Mouse (Mus musculus): ENCODE data around the gene 1810037I17Rik. TPM values are rescaled to one million over a fixed set of nuclear protein-coding genes. Genes with fewer than 3 reads are reported as not detected.
A peak's percentile ranks its signal among the peaks of the same experiment; 100 is the strongest.

The 1810037I17Rik gene
- 95.0 and 110 TPM in 2 replicates for polyA plus RNA-seq (2015; fragmentation: Nextera tagmentation; extraction: Ambion mirVana)

DNA sequence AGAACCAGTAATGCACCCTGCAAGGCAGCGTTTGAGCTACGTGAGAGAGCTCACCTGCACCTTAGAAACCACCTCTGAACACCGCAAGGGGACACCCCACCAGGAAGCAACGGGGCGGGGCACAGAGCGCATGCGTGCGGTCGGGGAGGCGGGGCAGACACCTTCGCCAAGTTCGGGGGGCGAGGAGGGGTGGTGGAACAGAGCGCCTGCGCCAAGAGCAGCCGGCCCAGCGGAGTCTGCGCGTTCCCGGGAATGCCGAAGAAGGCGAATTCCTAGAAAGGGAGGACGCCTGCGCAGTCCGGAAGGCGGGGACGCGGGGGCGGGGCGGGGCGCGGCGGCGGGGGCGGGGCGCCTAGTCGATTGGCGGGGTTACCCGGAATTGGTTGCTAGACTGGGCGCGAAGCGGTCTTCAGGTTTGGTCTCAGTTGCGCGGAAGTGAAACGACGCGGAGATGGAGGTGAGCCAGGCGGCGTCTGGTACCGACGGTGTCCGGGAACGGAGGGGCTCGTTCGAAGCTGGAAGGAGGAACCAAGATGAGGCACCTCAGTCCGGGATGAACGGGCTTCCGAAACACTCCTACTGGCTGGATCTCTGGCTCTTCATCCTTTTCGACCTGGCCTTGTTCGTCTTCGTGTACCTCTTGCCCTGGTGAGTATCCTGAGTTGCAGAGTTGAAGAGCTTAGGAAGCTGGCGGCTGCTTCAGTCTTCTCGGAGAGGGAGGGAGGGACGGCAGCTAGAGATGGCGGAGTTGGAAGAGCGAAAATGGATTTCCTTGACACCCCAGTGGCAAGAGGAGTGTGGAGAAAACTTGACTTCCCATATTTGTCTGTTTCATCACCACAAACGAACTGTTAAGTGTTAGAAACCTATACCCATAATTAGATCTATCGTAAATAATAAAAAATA lies at the start of gene 1810037I17Rik:
TSS of gene 1810037I17Rik (plus strand) at position 195 of the 906 bp plus-strand sequence.
- Histone ChIP-seq H3K4me1 (ENCODE audit: control insufficient read depth, insufficient read depth, low read length) (peaks cover 14% of the 10 kb centered on the region), H3K4me3 (ENCODE audit: low read length) (peak within 1 kb of the TSS; percentile 77), H3K9me3 (replicated peaks; ENCODE audit: control insufficient read depth, low read length) (no peaks in the 10 kb centered on the region), H3K27me3 (ENCODE audit: control insufficient read depth, insufficient read depth, low read length) (no peaks in the 10 kb centered on the region), H3K27ac (ENCODE audit: low read length) (peak within 1 kb of the TSS; percentile 87), H3K36me3 (ENCODE audit: control insufficient read depth, insufficient read depth) (no peaks in the 10 kb centered on the region; the same call in 1 of the 2 replicates), H3K4me2 (ENCODE audit: low read depth, low read length) (peak within 1 kb of the TSS; percentile 85), H3K9ac (ENCODE audit: low read length) (peak within 1 kb of the TSS; percentile 83)
- WGBS: under 1% methylated on average over 67 of the region's 68 CpGs
- peak; percentile 99 for ATAC-seq (replicated peaks; ENCODE audit: extremely low read depth, insufficient read depth, low FRiP score)

DNA sequence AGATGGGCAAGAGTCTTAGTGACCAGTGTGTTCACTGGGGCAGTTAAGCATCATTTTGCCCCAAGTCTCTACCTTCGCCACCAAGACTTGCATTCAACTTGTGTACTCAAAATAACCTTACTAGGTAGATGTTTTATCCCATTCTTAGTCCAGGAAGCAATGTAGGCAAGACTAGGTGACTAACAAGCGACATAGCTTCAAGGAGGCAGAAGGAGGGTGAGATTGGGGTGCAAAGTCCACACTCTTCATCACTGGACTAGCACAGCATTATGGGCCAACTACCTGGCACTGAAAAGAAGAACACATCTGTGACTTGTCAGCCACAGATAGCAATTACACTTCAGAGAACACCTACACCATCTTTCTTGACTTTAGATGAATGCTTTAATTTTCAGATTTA lies 47.1 kb upstream of the 1810037I17Rik start:
- H3K36me3 ChIP-seq (ENCODE audit: control insufficient read depth, insufficient read depth): no peaks in the 10 kb centered on the region
- no peak overlapping the region for H3K9ac ChIP-seq (ENCODE audit: low read length)
- no peak for ATAC-seq (replicated peaks; ENCODE audit: extremely low read depth, insufficient read depth, low FRiP score)
- no peaks in the 10 kb centered on the region for H3K9me3 ChIP-seq (replicated peaks; ENCODE audit: control insufficient read depth, low read length)
- no peaks in the 10 kb centered on the region for H3K4me1 ChIP-seq (ENCODE audit: control insufficient read depth, insufficient read depth, low read length)
- 89% methylated on average over 2 of the region's 2 CpGs for WGBS
- no peak overlapping the region for H3K27ac ChIP-seq (ENCODE audit: low read length)
- no peaks in the 10 kb centered on the region for H3K27me3 ChIP-seq (ENCODE audit: control insufficient read depth, insufficient read depth, low read length)
- no peak overlapping the region for H3K4me2 ChIP-seq (ENCODE audit: low read depth, low read length)
- no peak overlapping the region for H3K4me3 ChIP-seq (ENCODE audit: low read length)

DNA sequence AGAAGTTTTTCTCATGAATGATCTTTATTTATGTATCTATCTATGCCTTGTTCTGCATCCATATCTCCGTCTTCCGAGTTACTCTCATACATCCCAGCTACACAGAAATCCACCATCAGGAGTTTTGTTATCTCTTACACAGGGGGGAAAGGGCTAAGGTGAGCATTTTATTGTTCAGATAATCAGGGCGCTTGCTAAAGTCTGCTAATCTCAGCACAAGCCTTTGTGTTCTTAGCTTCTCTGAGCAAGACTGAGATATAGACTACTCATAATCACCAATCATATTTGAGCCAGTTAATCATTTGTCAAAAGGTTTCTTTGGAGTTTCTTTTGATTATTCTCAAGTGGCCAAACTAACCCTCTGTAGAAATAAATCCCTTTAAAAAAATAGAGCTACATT lies 46.5 kb upstream of the 1810037I17Rik start:
- no peaks in the 10 kb centered on the region for H3K27me3 ChIP-seq (ENCODE audit: control insufficient read depth, insufficient read depth, low read length)
- H3K4me2 ChIP-seq (ENCODE audit: low read depth, low read length): no peak overlapping the region
- H3K4me3 ChIP-seq (ENCODE audit: low read length): no peak overlapping the region
- H3K36me3 ChIP-seq (ENCODE audit: control insufficient read depth, insufficient read depth): no peaks in the 10 kb centered on the region
- H3K4me1 ChIP-seq (ENCODE audit: control insufficient read depth, insufficient read depth, low read length): no peaks in the 10 kb centered on the region
- H3K27ac ChIP-seq (ENCODE audit: low read length): no peak overlapping the region
- WGBS: 84% methylated on average over 3 of the region's 3 CpGs
- no peak for ATAC-seq (replicated peaks; ENCODE audit: extremely low read depth, insufficient read depth, low FRiP score)
- H3K9ac ChIP-seq (ENCODE audit: low read length): no peak overlapping the region
- no peaks in the 10 kb centered on the region for H3K9me3 ChIP-seq (replicated peaks; ENCODE audit: control insufficient read depth, low read length)

DNA sequence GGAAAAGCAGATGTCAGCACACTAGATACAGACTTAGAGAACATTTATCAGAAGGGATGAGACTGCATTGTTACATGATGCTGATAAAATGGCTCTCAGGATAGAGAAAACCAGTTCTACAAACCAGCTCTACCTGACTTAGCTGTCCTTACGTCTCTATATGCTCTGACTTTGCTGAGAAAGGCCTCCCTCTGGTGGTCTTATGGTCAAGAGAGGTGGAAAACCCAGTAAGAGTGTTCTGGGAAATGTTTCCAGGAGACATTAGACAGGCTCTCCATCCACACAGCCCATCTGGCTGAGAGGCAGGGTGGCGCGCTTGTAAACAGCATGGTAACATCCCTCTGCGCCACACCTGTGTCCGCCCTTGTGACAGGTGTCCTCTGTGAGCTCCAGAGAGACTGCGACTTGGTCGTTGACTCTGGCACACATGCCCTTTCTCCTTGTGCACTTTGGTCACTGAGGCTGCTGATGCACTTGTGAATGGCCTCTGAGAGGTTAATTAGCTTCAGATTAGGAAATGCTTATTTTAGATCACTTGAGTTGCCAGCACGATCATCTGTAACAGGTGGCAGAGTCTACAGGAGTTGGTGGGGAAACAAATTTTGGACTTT lies 45.2 kb upstream of the 1810037I17Rik start:
- H3K4me2 ChIP-seq (ENCODE audit: low read depth, low read length): no peak overlapping the region
- H3K4me3 ChIP-seq (ENCODE audit: low read length): no peak overlapping the region
- WGBS: 70% methylated on average over 8 of the region's 8 CpGs
- H3K9me3 ChIP-seq (replicated peaks; ENCODE audit: control insufficient read depth, low read length): no peaks in the 10 kb centered on the region
- no peaks in the 10 kb centered on the region for H3K27me3 ChIP-seq (ENCODE audit: control insufficient read depth, insufficient read depth, low read length)
- H3K9ac ChIP-seq (ENCODE audit: low read length): no peak overlapping the region
- no peak overlapping the region for H3K27ac ChIP-seq (ENCODE audit: low read length)
- no peak for ATAC-seq (replicated peaks; ENCODE audit: extremely low read depth, insufficient read depth, low FRiP score)
- no peaks in the 10 kb centered on the region for H3K4me1 ChIP-seq (ENCODE audit: control insufficient read depth, insufficient read depth, low read length)
- H3K36me3 ChIP-seq (ENCODE audit: control insufficient read depth, insufficient read depth): no peaks in the 10 kb centered on the region

DNA sequence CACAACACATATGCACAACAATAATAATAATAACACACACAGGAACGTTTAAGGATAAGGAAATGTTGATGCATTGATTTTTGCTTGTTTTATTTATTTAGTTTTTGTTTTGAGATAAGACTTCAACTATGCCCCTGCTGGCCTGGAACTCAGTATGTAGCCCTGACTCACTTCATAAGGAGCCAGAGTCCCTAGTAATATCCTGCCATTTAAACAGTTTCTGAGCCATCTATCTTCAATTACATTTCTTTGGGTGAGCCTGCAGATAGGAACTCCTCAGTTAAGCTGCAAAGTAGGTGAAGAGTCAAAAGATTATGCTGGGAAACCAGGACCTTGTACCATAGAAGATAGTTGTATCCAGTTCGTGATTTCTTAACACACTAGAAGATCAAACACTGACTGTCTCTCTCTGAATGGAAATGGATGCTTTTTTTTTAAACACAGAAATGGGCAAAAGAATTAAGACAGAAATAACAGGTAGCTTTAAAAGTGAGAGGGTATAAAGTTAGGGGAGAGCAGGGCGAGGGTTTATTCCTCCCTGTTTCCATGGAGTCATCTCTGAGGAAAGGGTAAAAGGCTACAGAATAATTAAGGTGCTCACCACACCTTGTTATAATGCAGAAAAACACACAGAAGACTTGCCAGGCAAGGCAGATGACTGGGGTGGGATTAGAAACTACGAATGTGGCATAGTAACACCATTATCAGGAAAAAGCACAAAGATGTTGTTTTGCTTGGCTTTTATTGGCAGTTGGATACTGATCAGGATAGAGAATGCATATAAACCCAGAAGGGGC lies 36.3 kb upstream of the 1810037I17Rik start:
- Histone ChIP-seq H3K9ac (ENCODE audit: low read length) (no peak overlapping the region), H3K9me3 (replicated peaks; ENCODE audit: control insufficient read depth, low read length) (no peaks in the 10 kb centered on the region), H3K27me3 (ENCODE audit: control insufficient read depth, insufficient read depth, low read length) (no peaks in the 10 kb centered on the region), H3K4me1 (ENCODE audit: control insufficient read depth, insufficient read depth, low read length) (no peaks in the 10 kb centered on the region), H3K36me3 (ENCODE audit: control insufficient read depth, insufficient read depth) (no peaks in the 10 kb centered on the region), H3K27ac (ENCODE audit: low read length) (no peak overlapping the region), H3K4me3 (ENCODE audit: low read length) (no peak overlapping the region), H3K4me2 (ENCODE audit: low read depth, low read length) (no peak overlapping the region)
- 61% methylated on average over 4 of the region's 4 CpGs for WGBS
- no peak for ATAC-seq (replicated peaks; ENCODE audit: extremely low read depth, insufficient read depth, low FRiP score)

DNA sequence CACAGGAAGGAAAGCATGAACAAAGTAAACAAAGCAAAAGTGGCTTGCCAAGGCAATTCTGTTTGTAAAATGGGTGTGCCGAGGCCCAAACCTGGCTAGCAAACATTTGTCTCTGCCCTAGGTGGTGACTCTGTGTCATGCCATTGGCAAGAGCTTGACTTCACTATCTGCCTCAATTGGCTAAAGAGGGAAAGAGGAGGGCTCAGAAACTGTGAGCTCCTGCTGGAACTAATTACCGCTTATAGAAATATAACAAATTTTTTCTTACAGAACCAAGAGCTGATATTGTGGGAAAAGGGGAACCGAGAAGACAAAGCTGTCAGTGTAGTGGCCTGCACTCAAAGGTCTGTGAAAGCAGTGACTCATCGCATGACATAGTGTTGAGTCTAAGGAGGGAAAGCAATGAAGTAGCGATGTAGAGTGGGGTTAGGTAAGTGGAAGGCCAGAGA lies 35.6 kb upstream of the 1810037I17Rik start:
- H3K27ac ChIP-seq (ENCODE audit: low read length): no peak overlapping the region

DNA sequence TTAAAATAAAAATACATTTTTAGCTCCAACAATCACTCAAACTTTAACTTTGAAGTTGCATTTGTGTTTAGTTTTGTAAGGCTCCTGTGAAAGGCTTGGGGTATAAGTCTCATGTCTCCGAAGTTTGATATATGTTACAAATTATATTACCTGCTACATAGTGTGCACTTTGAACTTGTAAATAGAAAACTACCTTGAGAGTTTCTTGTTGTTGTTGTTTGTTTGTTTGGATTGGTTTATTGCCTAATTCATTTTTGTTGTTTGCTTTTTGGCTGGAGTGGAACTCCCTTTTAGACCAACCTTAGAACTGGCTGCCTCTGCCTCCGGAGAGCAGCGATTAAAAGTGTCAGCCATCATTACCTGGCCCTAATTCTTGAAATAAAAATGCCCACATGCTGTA lies 29.2 kb upstream of the 1810037I17Rik start, which contains the start of gene Fabp2:
TSS of gene Fabp2 (plus strand) at position 301 of the 400 bp plus-strand sequence.
- no peaks in the 10 kb centered on the region for H3K9me3 ChIP-seq (replicated peaks; ENCODE audit: control insufficient read depth, low read length)
- no peak for ATAC-seq (replicated peaks; ENCODE audit: extremely low read depth, insufficient read depth, low FRiP score)
- WGBS: 86% methylated on average over 3 of the region's 3 CpGs

More for the DNA sequence above, 35.6 kb upstream of the 1810037I17Rik start:
- Histone ChIP-seq H3K9me3 (replicated peaks; ENCODE audit: control insufficient read depth, low read length) (no peaks in the 10 kb centered on the region), H3K9ac (ENCODE audit: low read length) (no peak overlapping the region), H3K4me3 (ENCODE audit: low read length) (no peak overlapping the region), H3K36me3 (ENCODE audit: control insufficient read depth, insufficient read depth) (no peaks in the 10 kb centered on the region), H3K4me1 (ENCODE audit: control insufficient read depth, insufficient read depth, low read length) (no peaks in the 10 kb centered on the region), H3K4me2 (ENCODE audit: low read depth, low read length) (no peak overlapping the region), H3K27me3 (ENCODE audit: control insufficient read depth, insufficient read depth, low read length) (no peaks in the 10 kb centered on the region)
- 50% methylated on average over 5 of the region's 5 CpGs for WGBS
- no peak for ATAC-seq (replicated peaks; ENCODE audit: extremely low read depth, insufficient read depth, low FRiP score)

DNA sequence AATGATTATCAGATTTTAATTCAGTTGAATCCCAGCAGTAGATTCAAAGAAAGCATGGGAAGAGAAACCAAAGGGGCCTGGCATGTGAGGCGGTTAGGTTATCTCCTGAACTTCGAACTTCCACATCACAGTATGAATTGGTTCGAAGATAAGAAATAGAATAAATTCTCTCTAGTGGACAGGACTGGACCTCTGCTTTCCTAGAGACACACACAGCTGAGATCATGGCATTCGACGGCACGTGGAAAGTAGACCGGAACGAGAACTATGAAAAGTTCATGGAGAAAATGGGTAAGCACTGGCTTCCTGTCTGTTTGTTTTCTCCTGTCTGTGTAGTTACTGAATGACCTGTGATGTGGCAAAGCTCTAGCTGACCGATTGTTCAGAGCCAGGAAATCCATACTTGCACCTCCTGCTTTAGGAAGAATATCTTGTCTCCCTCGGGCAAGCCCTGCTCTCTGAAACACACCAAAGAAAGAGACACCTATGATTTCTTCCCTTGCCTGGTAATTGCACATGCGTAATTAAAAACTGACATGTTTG lies 28.7 kb upstream of the 1810037I17Rik start:
- Histone ChIP-seq H3K4me2 (ENCODE audit: low read depth, low read length) (no peak overlapping the region), H3K9me3 (replicated peaks; ENCODE audit: control insufficient read depth, low read length) (no peaks in the 10 kb centered on the region), H3K27me3 (ENCODE audit: control insufficient read depth, insufficient read depth, low read length) (no peaks in the 10 kb centered on the region), H3K4me1 (ENCODE audit: control insufficient read depth, insufficient read depth, low read length) (no peaks in the 10 kb centered on the region), H3K36me3 (ENCODE audit: control insufficient read depth, insufficient read depth) (no peaks in the 10 kb centered on the region), H3K27ac (ENCODE audit: low read length) (no peak overlapping the region), H3K9ac (ENCODE audit: low read length) (no peak overlapping the region), H3K4me3 (ENCODE audit: low read length) (no peak overlapping the region)
- 64% methylated on average over 11 of the region's 11 CpGs for WGBS
- ATAC-seq (replicated peaks; ENCODE audit: extremely low read depth, insufficient read depth, low FRiP score): no peak

More for the DNA sequence above, 29.2 kb upstream of the 1810037I17Rik start, which contains the start of gene Fabp2:
- no peak within 1 kb of the TSS for H3K27ac ChIP-seq (ENCODE audit: low read length)
- no peaks in the 10 kb centered on the region for H3K27me3 ChIP-seq (ENCODE audit: control insufficient read depth, insufficient read depth, low read length)
- no peak within 1 kb of the TSS for H3K9ac ChIP-seq (ENCODE audit: low read length)
- H3K4me3 ChIP-seq (ENCODE audit: low read length): no peak within 1 kb of the TSS
- no peak within 1 kb of the TSS for H3K4me2 ChIP-seq (ENCODE audit: low read depth, low read length)
- H3K4me1 ChIP-seq (ENCODE audit: control insufficient read depth, insufficient read depth, low read length): no peaks in the 10 kb centered on the region
- no peaks in the 10 kb centered on the region for H3K36me3 ChIP-seq (ENCODE audit: control insufficient read depth, insufficient read depth)
